Mouse (Mus musculus) forelimb bud, embryonic 11.5 days (tissue): ENCODE results near the gene Olfr1040.
"Not testable (repeated sequence)": the region's sequence is repeated elsewhere in the genome, so short reads cannot be mapped to it uniquely, and the experiment has no call there.

Experiments used
- DNase-seq: peaks from one replicate; pipeline ENCODE4 v3.0.0-alpha.2; 2012; ENCODE audit warnings: low read depth, low spot score

Gene Olfr1040

DNA sequence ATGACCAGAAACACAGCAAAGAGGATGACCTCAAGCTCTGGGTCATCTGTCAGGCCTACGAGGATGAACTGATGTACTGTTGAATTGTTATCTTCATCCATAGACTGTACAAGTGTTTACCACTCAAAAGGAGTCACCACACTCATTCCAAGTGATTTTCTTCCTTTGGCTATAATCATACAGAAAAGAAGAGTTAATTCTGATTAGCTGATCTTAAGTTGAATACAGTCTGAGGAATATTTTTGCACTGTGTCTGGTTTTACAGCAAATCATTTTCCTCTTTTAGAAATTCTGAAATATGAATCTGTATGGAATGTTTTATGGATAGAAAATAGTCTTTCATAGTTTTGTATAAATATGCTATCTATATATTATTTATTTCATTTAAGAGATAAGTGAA lies at the start of gene Olfr1040:
Gene Olfr1040 (minus strand): TSS at position 101 of the 400 bp plus-strand sequence.
- no peak for DNase-seq

- no peak for DNase-seq
Observed at GRCm38 (mm10) chr2:86195863-86196262, 49.3 kb upstream of the Olfr1040 start.

DNA sequence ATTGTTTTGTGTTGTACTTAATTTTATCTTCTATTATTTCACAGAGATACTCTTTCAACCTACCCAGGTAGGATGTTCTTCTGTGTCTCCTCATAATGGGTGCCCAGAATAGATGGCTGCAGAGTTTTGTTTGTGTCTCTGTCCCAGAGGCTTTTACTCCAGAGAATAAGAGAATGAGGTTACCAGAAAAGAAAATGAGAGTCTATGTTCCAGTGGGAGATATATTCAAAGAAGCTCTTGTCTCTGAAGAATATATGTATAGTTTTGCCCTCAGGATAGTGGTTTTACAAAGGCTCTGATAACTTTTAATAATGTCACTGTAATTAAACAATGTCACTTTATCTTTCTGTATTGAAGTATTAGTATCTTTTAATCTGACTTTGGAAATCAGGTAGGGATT lies 39.1 kb upstream of the Olfr1040 start, which contains the start of gene Olfr52:
Gene Olfr52 (minus strand): TSS at position 101 of the 400 bp plus-strand sequence.
- no peak for DNase-seq

GRCm38 (mm10) chr2:86179950-86180349 lies 33.4 kb upstream of the Olfr1040 start:
- no peak for DNase-seq

DNA sequence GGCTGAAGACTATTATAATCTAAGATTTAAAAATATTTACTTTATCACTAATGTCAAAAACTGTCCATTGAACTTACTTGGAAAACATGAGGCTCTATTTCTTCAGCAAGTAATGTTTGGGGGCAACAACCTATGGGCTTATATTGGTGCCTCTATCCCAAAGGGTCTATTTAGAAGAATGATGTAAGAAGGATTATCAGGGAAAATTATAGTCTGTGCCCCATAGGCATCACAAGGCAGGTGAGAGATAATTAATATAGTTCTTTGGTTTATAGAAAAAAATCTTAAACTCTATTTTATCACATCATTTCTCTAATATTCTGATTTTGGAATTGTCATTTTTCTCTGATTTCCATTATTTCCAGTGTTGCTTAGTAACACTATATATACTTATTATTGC lies 31.2 kb upstream of the Olfr1040 start, which contains the start of gene Olfr1044:
Gene Olfr1044 (minus strand): TSS at position 101 of the 400 bp plus-strand sequence.
- DNase-seq: no peak

DNA sequence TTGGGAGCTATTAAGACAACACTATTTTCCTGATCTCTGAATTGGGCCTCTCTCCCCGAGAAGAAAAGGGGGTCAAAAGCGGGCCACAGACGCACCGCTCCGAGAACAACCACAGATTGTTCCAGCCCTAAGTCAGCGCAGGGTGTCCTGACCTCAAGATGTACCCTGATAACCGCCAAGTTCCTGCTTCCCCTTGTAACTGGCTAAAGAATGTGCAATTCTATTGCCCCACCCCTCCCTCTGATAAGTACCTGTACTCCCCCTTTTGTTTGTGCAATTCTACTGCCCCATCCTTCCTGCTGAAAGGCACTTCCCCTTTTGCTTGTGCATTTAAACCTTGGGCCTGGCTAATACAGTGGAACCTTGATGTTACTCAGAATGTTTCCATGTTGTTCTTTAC lies 28.9 kb upstream of the Olfr1040 start:
- not testable (repeated sequence) for DNase-seq

- no peak for DNase-seq
Observed at GRCm38 (mm10) chr2:86167422-86167821, 20.9 kb upstream of the Olfr1040 start, which contains the start of gene Olfr1043. Olfr1043 (minus strand) TSS chr2:86167522.

- DNase-seq: no peak
Observed at GRCm38 (mm10) chr2:86161738-86162137, 15.2 kb upstream of the Olfr1040 start, which contains the start of gene Olfr1042. Olfr1042 (minus strand) TSS chr2:86161838.

DNA sequence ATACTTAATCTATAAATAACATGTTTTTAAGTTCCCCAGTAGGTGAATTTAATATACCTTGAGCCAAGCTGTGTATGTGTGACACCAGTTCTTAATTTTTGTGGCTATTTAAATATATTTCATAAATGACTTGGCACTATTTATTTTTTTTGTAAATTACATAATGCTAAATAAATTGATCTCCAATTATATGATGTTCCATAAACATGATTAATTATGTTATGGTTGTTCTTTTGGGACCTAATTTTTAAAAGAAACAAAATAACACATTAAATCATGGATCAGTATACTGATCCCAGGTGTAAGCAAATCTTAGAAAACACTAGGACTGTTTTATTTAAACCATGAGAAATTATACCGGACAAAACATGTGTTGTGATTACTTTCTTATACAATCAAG lies 10.7 kb downstream of the Olfr1040 start, which contains the start of gene Olfr1039:
Gene Olfr1039 (minus strand): TSS at position 101 of the 400 bp plus-strand sequence.
- no peak for DNase-seq
